Mouse (Mus musculus) forebrain, embryonic 11.5 days (tissue): ENCODE measurements around the gene Pigr. TPM values are rescaled to one million over a fixed set of nuclear protein-coding genes. Genes with fewer than 3 reads are reported as not detected.

Source experiments
- ATAC-seq: fragments of 200-750 bp; cut with Nextera tagmentation; replicated peaks from 2 replicates; pipeline ENCODE4 v1.8.0; 2017; ENCODE audit warnings: moderate TSS enrichment; ENCODE audit not compliant: low FRiP score
- DNase-seq: peaks from one replicate; pipeline ENCODE4 v3.0.0-alpha.2; 2017; ENCODE audit warnings: low spot score
- H3K27ac ChIP-seq: fragments of 300-500 bp; sonication (generic); 2 replicates; pipeline ENCODE4 v1.5.1; 2014; ENCODE audit warnings: low read depth, low read length
- H3K27me3 ChIP-seq: fragments of 300-500 bp; sonication (generic); 2 replicates; pipeline ENCODE4 v1.6.1; 2014; ENCODE audit warnings: mild to moderate bottlenecking, low read length, mixed read lengths; ENCODE audit not compliant: control insufficient read depth, insufficient read depth
- H3K36me3 ChIP-seq: fragments of 300-500 bp; sonication (generic); 2 replicates; pipeline ENCODE4 v1.6.1; 2014; ENCODE audit warnings: mild to moderate bottlenecking, low read length, moderate library complexity, mixed read lengths; ENCODE audit not compliant: control insufficient read depth, insufficient read depth
- H3K4me1 ChIP-seq: fragments of 300-500 bp; sonication (generic); replicated peaks from 2 replicates; pipeline ENCODE4 v1.6.1; 2014; ENCODE audit warnings: low read length, mixed read lengths; ENCODE audit not compliant: control insufficient read depth, insufficient read depth
- H3K4me2 ChIP-seq: fragments of 300-500 bp; sonication (generic); 2 replicates; pipeline ENCODE4 v1.6.1; 2014; ENCODE audit warnings: low read depth, mild to moderate bottlenecking, low read length, moderate library complexity, mixed read lengths; ENCODE audit not compliant: severe bottlenecking
- H3K4me3 ChIP-seq: fragments of 300-500 bp; sonication (generic); 2 replicates; pipeline ENCODE4 v1.5.1; 2014; ENCODE audit warnings: low read depth, low read length
- H3K9ac ChIP-seq: fragments of 300-500 bp; sonication (generic); 2 replicates; pipeline ENCODE4 v1.6.1; 2014; ENCODE audit warnings: low read length
- H3K9me3 ChIP-seq: fragments of 300-500 bp; sonication (generic); 2 replicates; pipeline ENCODE4 v1.6.1; 2016; ENCODE audit warnings: low read length, mixed read lengths; ENCODE audit not compliant: control insufficient read depth
- WGBS: fragments of 180-500 bp; shearing (Covaris S2); extraction: QIAGEN DNeasy Blood & Tissue Kit; methylation state at CpG from one replicate; pipeline ENCODE4 v1.1.7; 2014; 5-methylcytosine and 5-hydroxymethylcytosine counted together
- polyA plus RNA-seq: library from polyadenylated mRNA; unstranded; fragments of >200 nt; fragmentation: Nextera tagmentation; extraction: Ambion mirVana; gene quantifications from 2 replicates; pipeline ENCODE4 v1.2.1, GENCODE M21; 2014

Pigr gene
- polyA plus RNA-seq, 1 experiment from 2014 or later: not detected

- Histone ChIP-seq H3K4me1 (no peaks in the 10 kb centered on the region), H3K27me3 (no peaks in the 10 kb centered on the region), H3K4me2 (no peak overlapping the region), H3K9me3 (no peaks in the 10 kb centered on the region), H3K9ac (no peak overlapping the region), H3K4me3 (no peak overlapping the region), H3K27ac (no peak overlapping the region), H3K36me3 (no peaks in the 10 kb centered on the region)
- ATAC-seq: no peak
- WGBS: 56% methylated on average over 6 of the region's 6 CpGs
- DNase-seq: no peak
These were observed 11.8 kb downstream of the Pigr start for GRCm38 (mm10) chr1:130838288-130838687.

DNA sequence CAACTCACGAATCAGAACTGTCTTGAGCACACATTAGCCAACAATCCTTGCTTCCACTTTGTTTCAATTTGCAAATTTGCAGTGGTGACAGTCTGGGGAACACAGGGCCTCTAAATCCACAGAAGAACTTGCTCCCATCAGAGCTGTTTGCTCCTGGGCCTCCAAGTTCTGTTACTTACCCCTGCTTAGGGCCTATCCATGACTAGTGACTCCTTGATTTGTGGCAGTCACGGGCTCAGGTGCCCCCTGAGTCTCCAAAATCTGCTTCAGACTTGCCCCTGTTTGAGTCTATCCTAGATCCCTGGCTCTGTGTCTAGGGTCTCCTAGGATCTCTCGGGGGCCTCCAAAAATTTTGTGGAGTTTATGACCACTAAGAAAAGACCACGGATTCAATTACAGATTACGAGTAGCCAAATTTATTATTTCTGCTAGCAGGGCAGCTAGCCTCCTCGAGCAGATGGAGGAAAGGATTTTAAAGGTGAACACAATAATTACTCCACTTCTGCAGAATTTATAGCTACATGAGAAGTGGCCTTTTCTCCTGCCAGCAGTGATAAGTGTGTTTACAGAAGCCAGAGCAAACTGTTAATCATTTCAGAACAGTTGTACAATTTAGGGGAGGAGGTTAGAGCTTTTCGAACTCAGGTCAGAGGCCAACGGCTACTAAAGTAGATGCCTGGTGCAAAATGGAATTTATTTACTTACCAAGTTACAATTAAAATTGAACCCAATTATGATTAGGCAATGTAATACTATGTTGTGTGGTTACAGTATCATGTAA, 14.3 kb downstream of the Pigr start:
- Histone ChIP-seq H3K9ac (no peak overlapping the region), H3K36me3 (no peaks in the 10 kb centered on the region), H3K4me2 (no peak overlapping the region), H3K27me3 (no peaks in the 10 kb centered on the region), H3K4me1 (no peaks in the 10 kb centered on the region), H3K27ac (no peak overlapping the region), H3K9me3 (no peaks in the 10 kb centered on the region), H3K4me3 (no peak overlapping the region)
- peak; percentile 5 for DNase-seq
- ATAC-seq: no peak
- 85% methylated on average over 8 of the region's 8 CpGs for WGBS

DNA sequence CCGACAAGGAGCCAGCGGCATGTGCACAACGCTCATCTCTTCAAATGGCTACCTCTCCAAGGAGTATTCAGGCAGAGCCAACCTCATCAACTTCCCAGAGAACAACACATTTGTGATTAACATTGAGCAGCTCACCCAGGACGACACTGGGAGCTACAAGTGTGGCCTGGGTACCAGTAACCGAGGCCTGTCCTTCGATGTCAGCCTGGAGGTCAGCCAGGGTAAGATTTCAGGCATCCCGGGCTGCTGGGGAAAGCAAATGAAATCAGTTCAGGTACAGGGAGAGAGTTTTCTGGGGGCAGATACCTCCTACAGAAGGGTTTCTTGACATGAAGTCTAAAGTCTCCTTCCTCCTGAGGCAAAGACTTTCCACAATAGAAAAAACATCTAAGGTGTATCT, 15.1 kb downstream of the Pigr start:
- no peak overlapping the region for H3K9ac ChIP-seq
- no peaks in the 10 kb centered on the region for H3K9me3 ChIP-seq
- no peaks in the 10 kb centered on the region for H3K4me1 ChIP-seq
- 90% methylated on average over 7 of the region's 7 CpGs for WGBS
- H3K36me3 ChIP-seq: no peaks in the 10 kb centered on the region
- no peak overlapping the region for H3K4me2 ChIP-seq
- no peak overlapping the region for H3K4me3 ChIP-seq
- ATAC-seq: no peak
- no peak overlapping the region for H3K27ac ChIP-seq
- H3K27me3 ChIP-seq: no peaks in the 10 kb centered on the region
- DNase-seq: peak; percentile 30

DNA sequence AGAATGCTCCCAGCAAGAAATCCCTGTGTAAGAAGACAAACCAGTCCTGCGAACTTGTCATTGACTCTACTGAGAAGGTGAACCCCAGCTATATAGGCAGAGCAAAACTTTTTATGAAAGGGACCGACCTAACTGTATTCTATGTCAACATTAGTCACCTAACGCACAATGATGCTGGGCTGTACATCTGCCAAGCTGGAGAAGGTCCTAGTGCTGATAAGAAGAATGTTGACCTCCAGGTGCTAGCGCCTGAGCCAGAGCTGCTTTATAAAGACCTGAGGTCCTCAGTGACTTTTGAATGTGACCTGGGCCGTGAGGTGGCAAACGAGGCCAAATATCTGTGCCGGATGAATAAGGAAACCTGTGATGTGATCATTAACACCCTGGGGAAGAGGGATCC, 18.0 kb downstream of the Pigr start:
- Histone ChIP-seq H3K4me3 (no peak overlapping the region), H3K27me3 (no peaks in the 10 kb centered on the region), H3K9me3 (no peaks in the 10 kb centered on the region), H3K36me3 (no peaks in the 10 kb centered on the region), H3K9ac (no peak overlapping the region), H3K4me1 (no peaks in the 10 kb centered on the region), H3K27ac (no peak overlapping the region), H3K4me2 (no peak overlapping the region)
- ATAC-seq (no peak), DNase-seq (no peak)
- 93% methylated on average over 7 of the region's 7 CpGs for WGBS

DNA sequence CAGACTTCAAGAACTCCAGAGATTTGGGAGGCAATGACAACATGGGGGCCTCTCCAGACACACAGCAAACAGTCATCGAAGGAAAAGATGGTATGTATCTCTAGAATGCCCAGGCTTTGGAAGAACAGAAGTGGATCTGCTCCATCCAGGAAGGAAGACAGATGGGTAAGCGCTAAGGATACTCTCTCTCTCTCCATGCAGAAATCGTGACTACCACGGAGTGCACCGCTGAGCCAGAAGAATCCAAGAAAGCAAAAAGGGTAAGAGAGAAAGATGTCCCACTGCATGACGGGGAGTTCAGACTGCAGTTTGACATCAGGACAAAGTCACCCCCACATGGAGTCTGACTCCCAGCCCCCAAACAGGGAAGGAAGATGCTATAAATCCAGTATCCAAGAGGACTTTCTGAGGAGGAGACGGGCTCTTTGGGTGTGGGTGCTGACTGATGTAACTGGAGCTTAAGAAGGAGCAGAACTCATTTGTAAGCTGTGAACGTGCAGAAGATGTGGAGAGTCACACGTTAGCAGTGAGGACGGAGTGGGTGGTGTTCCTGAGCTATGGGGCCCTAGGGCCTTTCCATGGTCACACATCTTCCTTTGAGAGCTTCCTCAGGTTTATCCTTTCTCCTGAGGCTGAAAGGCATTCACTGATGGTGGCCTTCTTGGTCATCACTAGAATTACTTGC, 23.2 kb downstream of the Pigr start:
- H3K4me3 ChIP-seq: no peak overlapping the region
- H3K27ac ChIP-seq: no peak overlapping the region
- ATAC-seq (no peak), DNase-seq (no peak)
- no peaks in the 10 kb centered on the region for H3K27me3 ChIP-seq
- WGBS: 94% methylated on average over 10 of the region's 10 CpGs
- no peak overlapping the region for H3K4me2 ChIP-seq
- no peaks in the 10 kb centered on the region for H3K9me3 ChIP-seq
- no peaks in the 10 kb centered on the region for H3K4me1 ChIP-seq
- H3K36me3 ChIP-seq: no peaks in the 10 kb centered on the region
- no peak overlapping the region for H3K9ac ChIP-seq

GRCm38 (mm10) chr1:130850405-130850804, 23.9 kb downstream of the Pigr start:
- WGBS: 88% methylated on average over 5 of the region's 5 CpGs
- Histone ChIP-seq H3K27me3 (no peaks in the 10 kb centered on the region), H3K27ac (no peak overlapping the region), H3K9ac (no peak overlapping the region), H3K4me1 (no peaks in the 10 kb centered on the region), H3K9me3 (no peaks in the 10 kb centered on the region), H3K4me2 (no peak overlapping the region), H3K4me3 (no peak overlapping the region), H3K36me3 (no peaks in the 10 kb centered on the region)
- DNase-seq: no peak
- no peak for ATAC-seq

GRCm38 (mm10) chr1:130854819-130855218, 28.3 kb downstream of the Pigr start:
- no peak overlapping the region for H3K27ac ChIP-seq
- no peak overlapping the region for H3K4me3 ChIP-seq
- no peaks in the 10 kb centered on the region for H3K36me3 ChIP-seq
- H3K9ac ChIP-seq: no peak overlapping the region
- H3K4me2 ChIP-seq: no peak overlapping the region
- ATAC-seq (no peak), DNase-seq (no peak)
- no peaks in the 10 kb centered on the region for H3K9me3 ChIP-seq
- no peaks in the 10 kb centered on the region for H3K27me3 ChIP-seq
- WGBS: 89% methylated on average over 9 of the region's 9 CpGs
- no peaks in the 10 kb centered on the region for H3K4me1 ChIP-seq

DNA sequence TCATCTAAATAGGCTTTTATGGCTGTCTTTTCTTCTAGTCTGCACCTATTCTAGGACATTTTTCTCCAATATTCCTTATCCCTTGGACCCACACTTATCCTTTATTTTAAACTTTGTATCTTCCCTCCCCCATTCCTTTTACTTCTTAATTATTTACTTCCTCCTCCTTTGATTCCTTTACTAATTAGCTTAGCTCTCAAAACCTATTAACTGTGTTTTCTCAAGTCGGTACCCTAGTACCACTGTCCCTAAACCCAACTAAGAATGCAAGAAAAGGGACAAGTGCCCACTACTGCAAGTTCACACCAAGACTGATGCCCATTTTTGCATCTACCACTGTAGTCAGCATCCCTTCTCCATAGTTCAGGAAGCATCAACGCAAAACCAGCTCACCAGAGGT, 29.2 kb downstream of the Pigr start:
- H3K4me3 ChIP-seq: no peak overlapping the region
- no peak for ATAC-seq
- no peaks in the 10 kb centered on the region for H3K27me3 ChIP-seq
- no peaks in the 10 kb centered on the region for H3K9me3 ChIP-seq
- H3K27ac ChIP-seq: no peak overlapping the region
- no peak overlapping the region for H3K9ac ChIP-seq
- H3K4me2 ChIP-seq: no peak overlapping the region
- H3K4me1 ChIP-seq: no peaks in the 10 kb centered on the region
- H3K36me3 ChIP-seq: no peaks in the 10 kb centered on the region
- DNase-seq: no peak
- 73% methylated on average over 2 of the region's 2 CpGs for WGBS

DNA sequence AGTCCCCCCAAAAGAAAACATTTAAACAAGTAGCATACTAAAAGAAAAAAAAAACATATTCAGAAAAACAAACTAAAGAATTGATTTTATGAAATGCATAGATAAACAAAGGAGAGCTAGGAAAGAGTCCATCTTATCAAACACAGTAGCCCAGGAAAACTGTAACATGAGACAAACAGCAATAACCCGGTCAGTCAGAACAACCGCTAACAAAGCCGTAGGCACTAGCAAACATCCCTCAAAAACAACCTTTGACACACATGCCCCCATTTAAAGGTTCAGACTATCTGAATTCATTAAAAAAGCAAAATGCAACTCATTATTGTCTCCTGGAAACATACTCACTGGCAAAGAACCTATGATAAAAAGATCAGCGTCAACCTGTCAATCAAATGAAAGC, 31.0 kb downstream of the Pigr start:
- Histone ChIP-seq H3K27ac (no peak overlapping the region), H3K4me3 (no peak overlapping the region), H3K9ac (no peak overlapping the region), H3K36me3 (no peaks in the 10 kb centered on the region), H3K4me2 (no peak overlapping the region), H3K4me1 (no peaks in the 10 kb centered on the region), H3K27me3 (no peaks in the 10 kb centered on the region), H3K9me3 (no peaks in the 10 kb centered on the region)
- ATAC-seq: no peak
- WGBS: 81% methylated on average over 4 of the region's 4 CpGs
- DNase-seq: no peak
